Mouse (Mus musculus) small intestine, adult 2 months (tissue): ENCODE measurements around the gene Hist1h4i.

Experiments
- CTCF ChIP-seq: fragments of 200-500 bp; IDR thresholded peaks from 2 replicates; pipeline ENCODE4 v1.5.1; 2012; ENCODE audit warnings: low read depth, mild to moderate bottlenecking, control low read depth, inconsistent platforms, low read length, moderate library complexity, mixed read lengths; ENCODE audit not compliant: insufficient replicate concordance, insufficient read length; ENCODE audit errors: extremely low read depth
- POLR2A ChIP-seq: fragments of 200-500 bp; IDR thresholded peaks from 2 replicates; pipeline ENCODE4 v1.6.1; 2012; ENCODE audit warnings: low read depth, mild to moderate bottlenecking, control low read depth, inconsistent platforms, low read length, moderate library complexity

DNA sequence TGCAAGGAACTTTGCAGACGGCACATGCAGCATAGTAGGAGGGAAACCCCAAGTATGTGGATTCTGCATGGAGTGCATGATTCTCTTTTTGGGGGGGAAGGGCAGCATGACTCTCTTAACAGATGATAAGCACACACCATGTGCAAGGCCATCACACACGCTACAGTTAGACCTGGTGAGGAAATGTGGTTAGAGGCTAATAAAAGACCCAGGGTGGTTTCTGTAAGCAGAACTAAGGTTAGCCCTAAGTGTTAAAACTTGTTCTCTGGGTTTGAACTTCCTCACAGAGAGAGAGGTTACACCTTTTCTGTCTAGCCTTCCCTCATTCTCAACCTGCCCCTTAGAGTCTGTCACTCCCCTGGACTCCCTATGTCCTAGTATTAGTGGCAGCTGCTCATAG, 39.8 kb downstream of the Hist1h4i start:
- TF ChIP-seq CTCF (no peak), POLR2A (no peak)
